Mouse (Mus musculus): ENCODE data around the gene Atp2b1.
"Not testable (repeated sequence)": the region's sequence is repeated elsewhere in the genome, so short reads cannot be mapped to it uniquely, and the experiment has no call there.

Atp2b1 gene

DNA sequence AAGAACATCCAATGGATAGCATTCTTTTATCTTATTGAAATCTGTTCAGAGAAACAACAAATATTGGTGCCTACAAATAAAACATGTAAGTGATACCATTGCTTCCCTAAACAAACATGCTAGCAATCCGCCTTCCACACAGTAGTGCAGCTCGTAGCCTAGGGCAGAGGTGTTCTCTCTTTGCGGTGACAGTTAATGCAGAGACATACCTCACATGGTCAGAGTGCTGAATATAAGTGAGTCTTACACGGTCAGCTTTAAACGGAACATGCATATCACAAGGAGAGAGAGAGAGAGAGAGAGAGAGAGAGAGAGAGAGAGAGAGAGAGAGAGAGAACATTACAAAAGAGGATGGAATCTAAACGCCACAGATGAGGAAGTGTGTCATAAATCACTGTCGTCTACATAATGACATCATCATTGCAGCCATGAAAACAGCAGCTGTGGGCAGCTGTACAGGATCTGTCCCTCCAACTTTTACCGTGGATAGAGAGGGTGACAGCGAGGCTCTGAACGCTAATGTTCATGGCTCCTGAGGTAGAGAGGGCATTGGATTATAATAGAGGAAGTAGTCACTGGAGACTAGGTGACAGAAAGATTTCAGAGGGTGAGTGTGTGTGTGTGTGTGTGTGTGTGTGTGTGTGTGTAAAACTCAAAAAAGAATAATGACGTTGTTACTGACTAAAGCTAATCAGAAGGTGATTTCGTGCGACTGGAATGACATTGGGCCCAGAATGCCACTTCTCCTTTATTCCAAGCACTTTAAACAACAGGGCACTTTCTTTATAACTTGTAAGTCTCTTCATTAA, 52.4 kb downstream of the Atp2b1 start:
- no peak for DNase-seq (ENCODE audit: low spot score)

GRCm38 (mm10) chr10:98967240-98967891, 53.2 kb downstream of the Atp2b1 start:
- DNase-seq (ENCODE audit: low spot score), result no peak

DNA sequence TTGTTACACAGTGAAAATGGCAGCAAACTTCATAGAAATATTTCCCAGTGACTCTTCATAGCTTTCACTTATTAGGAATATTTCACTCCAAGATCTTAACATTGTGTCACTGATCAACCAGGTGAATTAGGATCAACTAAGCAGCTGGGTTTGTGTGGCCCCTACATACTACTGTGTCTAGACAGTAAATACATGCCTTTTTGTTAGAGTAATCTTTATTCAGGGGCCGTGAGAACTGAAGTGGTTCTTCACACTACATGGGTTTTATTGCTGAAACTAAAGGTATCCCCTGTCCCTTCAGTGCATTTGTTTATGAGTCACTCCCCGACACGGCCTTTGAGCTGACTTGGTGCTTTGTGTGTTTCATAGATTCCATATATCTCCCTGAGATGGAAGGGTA, 56.7 kb downstream of the Atp2b1 start:
- DNase-seq (ENCODE audit: low spot score), result no peak

- DNase-seq (ENCODE audit: low spot score), result no peak
Observed at GRCm38 (mm10) chr10:98972359-98972758, 58.2 kb downstream of the Atp2b1 start.

- DNase-seq (ENCODE audit: low spot score), result no peak
Observed at GRCm38 (mm10) chr10:98972912-98973605, 58.9 kb downstream of the Atp2b1 start.

- DNase-seq (ENCODE audit: low spot score), result no peak
Observed at GRCm38 (mm10) chr10:98974645-98975044, 60.4 kb downstream of the Atp2b1 start.

DNA sequence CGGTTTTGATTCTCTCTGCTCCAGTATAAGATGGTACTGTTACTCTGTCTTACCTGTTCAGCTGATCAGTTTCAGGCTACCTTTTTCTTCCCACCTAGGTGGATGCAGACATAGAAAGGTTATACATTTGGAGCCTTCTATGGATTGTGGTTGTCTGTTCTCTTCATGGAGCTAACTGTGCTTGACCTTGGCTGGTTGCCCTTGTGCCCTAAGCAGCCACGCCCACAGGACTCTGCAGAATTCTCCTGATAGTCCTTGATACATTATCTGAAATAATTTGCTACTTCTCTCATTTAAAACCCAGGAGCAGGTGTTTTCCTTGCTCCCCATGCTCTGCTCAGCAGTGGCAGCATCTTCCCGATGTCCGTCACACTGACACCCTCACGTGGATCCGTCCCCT, 61.4 kb downstream of the Atp2b1 start:
- no peak for DNase-seq (ENCODE audit: low spot score)

GRCm38 (mm10) chr10:98976877-98977494, 62.8 kb downstream of the Atp2b1 start:
- no peak for DNase-seq (ENCODE audit: low spot score)

- no peak for DNase-seq (ENCODE audit: low spot score)
Observed at GRCm38 (mm10) chr10:98978766-98979165, 64.6 kb downstream of the Atp2b1 start.

DNA sequence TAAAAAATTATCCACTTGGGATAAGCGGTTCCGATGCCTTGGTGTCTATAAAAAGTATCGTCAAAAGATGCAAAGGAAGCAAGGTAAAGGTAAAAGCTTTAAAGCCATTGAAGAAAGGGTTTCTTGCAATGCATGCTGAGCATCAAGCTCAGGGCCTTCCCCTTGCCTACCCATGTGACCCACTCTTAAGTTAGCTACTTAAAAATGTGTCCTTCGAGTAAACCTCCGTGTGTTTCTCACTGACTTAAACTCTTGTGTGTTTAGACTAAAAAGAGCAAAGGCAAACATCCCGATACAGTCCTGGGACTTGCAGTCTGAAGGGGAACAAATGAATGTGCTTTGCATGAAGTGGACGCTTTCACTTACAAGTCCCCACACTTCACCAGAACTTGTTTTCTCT, 65.1 kb downstream of the Atp2b1 start:
- DNase-seq (ENCODE audit: low spot score), result no peak

- DNase-seq (ENCODE audit: low spot score), result no peak
Observed at GRCm38 (mm10) chr10:98979951-98980350, 65.7 kb downstream of the Atp2b1 start.

DNA sequence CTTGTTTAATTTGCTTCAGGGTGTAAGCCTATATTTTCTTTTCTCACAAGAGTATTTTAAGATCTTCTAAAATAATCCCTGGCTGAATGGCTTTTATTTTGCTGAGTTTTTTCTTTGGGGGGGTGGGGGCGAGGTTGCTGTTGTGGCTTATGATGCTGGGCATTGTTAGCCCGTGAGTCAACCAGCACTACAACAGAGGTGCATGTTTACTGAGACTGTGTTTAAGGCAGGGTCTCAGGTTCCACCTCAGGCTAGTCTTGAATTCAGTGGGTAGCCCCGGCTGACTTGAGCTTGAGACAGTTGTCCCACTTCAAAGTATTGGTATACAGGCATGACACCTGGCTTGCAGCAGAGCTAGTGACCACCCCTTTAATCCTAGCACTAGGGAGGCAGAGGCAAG, 77.8 kb downstream of the Atp2b1 start:
- no peak for DNase-seq (ENCODE audit: low spot score)

GRCm38 (mm10) chr10:98993186-98993585, 79.0 kb downstream of the Atp2b1 start:
- DNase-seq (ENCODE audit: low spot score), result no peak

- DNase-seq (ENCODE audit: low spot score), result not testable (repeated sequence)
Observed at GRCm38 (mm10) chr10:98995016-98995747, 81.0 kb downstream of the Atp2b1 start.

DNA sequence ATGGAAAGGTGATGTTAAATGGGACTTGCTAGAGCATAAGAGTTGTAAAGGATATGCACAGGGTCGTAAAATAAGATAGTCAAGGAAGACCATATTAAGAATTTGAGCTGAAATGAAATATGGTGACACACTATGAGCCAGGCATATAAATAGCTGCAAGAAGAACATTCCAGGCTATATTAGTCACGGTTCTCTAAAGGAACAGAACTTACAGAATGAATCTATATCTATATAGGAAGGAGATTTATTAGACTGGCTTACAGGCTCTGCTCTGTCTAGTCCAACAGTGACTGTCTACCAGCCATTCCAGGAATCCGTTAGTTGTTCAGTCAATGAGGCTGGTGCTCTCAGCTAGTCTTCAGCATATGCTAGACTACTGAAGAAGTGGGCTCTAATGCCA, 90.7 kb downstream of the Atp2b1 start:
- DNase-seq (ENCODE audit: low spot score), result no peak

DNA sequence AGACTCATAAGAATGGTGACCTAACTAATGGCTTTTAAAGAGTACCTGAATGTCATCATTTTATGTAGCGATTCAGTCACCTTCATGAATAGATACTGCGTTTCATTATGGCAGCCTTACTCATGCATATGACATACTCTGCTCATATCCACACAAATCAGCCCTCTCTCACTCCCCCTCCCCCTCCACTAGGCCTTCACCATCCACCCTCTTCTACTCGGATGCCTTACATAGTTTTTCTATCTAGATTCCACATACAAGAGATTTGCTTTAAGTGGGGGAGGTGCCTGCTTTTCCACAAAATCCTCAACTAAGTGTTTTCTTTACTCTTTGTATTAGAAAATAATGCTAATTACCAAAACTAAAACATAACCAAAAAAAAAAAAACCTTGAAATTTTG, 96.9 kb downstream of the Atp2b1 start:
- no peak for DNase-seq (ENCODE audit: low spot score)

DNA sequence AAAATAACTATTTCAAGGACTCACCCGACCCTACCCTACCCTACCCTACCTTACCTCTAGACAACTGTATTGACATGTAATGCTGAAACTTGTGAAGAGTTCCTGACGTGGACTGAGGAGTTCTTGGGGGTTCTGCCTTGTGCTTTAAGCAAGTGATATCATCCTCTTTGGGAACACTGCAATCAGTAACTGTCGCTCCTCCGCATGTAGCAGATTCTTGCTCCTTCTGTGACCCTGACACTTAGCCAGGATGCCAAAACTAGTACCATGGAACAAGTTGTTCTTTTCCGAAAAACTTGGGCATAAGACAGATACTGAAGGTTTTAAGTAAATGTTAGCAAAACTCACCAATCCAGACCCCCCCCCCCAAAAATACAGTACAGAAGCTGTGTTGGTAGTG, 97.9 kb downstream of the Atp2b1 start:
- DNase-seq (ENCODE audit: low spot score), result no peak

GRCm38 (mm10) chr10:99014737-99015136, 100.5 kb downstream of the Atp2b1 start:
- no peak for DNase-seq (ENCODE audit: low spot score)

- DNase-seq (ENCODE audit: low spot score), result no peak
Observed at GRCm38 (mm10) chr10:99016996-99017395, 102.8 kb downstream of the Atp2b1 start.

GRCm38 (mm10) chr10:99027462-99027861, 113.3 kb downstream of the Atp2b1 start:
- DNase-seq (ENCODE audit: low spot score), result no peak

DNA sequence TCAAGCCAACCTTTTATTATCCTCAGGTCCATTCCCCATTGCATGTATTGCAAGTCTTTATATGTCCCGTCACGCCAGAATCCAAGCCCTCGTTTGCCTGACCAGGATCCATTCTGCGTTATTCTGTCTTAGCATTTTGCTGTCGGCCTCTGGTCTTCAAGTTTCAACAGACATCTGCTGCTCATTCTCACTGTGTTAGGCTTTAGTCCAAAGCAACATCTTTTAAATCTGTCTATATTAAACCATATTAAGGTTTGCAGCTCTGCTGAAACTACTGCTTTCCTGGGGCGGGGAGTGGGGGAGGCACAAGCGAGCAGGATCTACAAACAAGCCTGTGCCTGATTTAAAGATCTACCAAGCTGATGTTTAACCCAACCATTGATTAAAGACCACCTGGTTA, 115.6 kb downstream of the Atp2b1 start:
- DNase-seq (ENCODE audit: low spot score), result no peak

All from spleen, adult 12 weeks (tissue).